Mouse (Mus musculus) layer of hippocampus, postnatal 10 days (tissue): ENCODE results near the gene Kbtbd2. TPM values are rescaled to one million over a fixed set of nuclear protein-coding genes. Genes with fewer than 3 reads are reported as not detected.

Experiments
- DNase-seq, 2 experiments: peaks; one replicate each; pipeline ENCODE4 v3.0.0; 2021; ENCODE audit warnings: low spot score in 2 of 2
- total RNA-seq, 2 experiments: library from RNA; stranded (reverse); gene quantifications; 2 replicates each; pipeline ENCODE4 v1.2.3; 2021

Kbtbd2 gene
- total RNA-seq, 2 experiments from 2014 or later: 37.8 to 40.0 TPM

- no peak for DNase-seq
Measured at GRCm38 (mm10) chr6:56787668-56788067, 9.9 kb downstream of the Kbtbd2 start.

GRCm38 (mm10) chr6:56785068-56785467 is 12.5 kb downstream of the Kbtbd2 start:
- DNase-seq: no peak

- no peak for DNase-seq
Measured at GRCm38 (mm10) chr6:56783561-56784272, 13.9 kb downstream of the Kbtbd2 start.

- no peak for DNase-seq
Measured at GRCm38 (mm10) chr6:56779636-56780035, 18.0 kb downstream of the Kbtbd2 start.

- no peak for DNase-seq
Measured at GRCm38 (mm10) chr6:56775816-56776215, 21.8 kb downstream of the Kbtbd2 start.

GRCm38 (mm10) chr6:56765696-56766095 is 31.9 kb downstream of the Kbtbd2 start:
- DNase-seq: no peak

GRCm38 (mm10) chr6:56765265-56765664 is 32.3 kb downstream of the Kbtbd2 start:
- DNase-seq: no peak

- DNase-seq: no peak
Measured at GRCm38 (mm10) chr6:56759324-56759723, 38.3 kb downstream of the Kbtbd2 start.

- no peak for DNase-seq
Measured at GRCm38 (mm10) chr6:56756117-56756516, 41.5 kb downstream of the Kbtbd2 start.

- DNase-seq: no peak
Measured at GRCm38 (mm10) chr6:56753719-56754118, 43.9 kb downstream of the Kbtbd2 start.

GRCm38 (mm10) chr6:56745950-56746543 is 51.6 kb downstream of the Kbtbd2 start:
- DNase-seq: no peak

- DNase-seq: no peak
Measured at GRCm38 (mm10) chr6:56732545-56732944, 65.1 kb downstream of the Kbtbd2 start.

Other genes starting within 250 kb of the Kbtbd2 start
- gene Pde1c, start 228.7 kb downstream of the Kbtbd2 start, total RNA-seq: 1 to 10 TPM; 4.5 to 4.6 TPM
- 10 to 100 TPM; 31.2 to 33.3 TPM for gene Lsm5, start 93.1 kb downstream of the Kbtbd2 start, total RNA-seq
- gene Avl9, start 82.9 kb downstream of the Kbtbd2 start, total RNA-seq: 10 to 100 TPM; 36.7 to 39.0 TPM
- 10 to 100 TPM; 39.0 to 40.2 TPM for gene Fkbp9, start 34.2 kb upstream of the Kbtbd2 start, total RNA-seq
- 10 to 100 TPM; 50.0 to 51.5 TPM for gene Nt5c3, start 126.1 kb upstream of the Kbtbd2 start, total RNA-seq
- gene Vmn1r4, start 126.2 kb upstream of the Kbtbd2 start, total RNA-seq: under 1 TPM; 0.23 to 0.36 TPM
- gene Vmn1r5, start 172.5 kb upstream of the Kbtbd2 start, total RNA-seq: not detected
- not detected for gene Vmn1r6, start 199.4 kb upstream of the Kbtbd2 start, total RNA-seq
- gene Vmn1r7, start 227.5 kb upstream of the Kbtbd2 start, total RNA-seq: not detected
- gene Vmn1r8, start 234.5 kb upstream of the Kbtbd2 start, total RNA-seq: not detected